Mouse (Mus musculus) midbrain, embryonic 16.5 days (tissue): ENCODE measurements around the gene Pik3r5. TPM values are rescaled to one million over a fixed set of nuclear protein-coding genes. Genes with fewer than 3 reads are reported as not detected.

Experiments
- ATAC-seq: fragments of 200-750 bp; cut with Nextera tagmentation; 2 replicates; pipeline ENCODE4 v1.8.0; 2017; ENCODE audit warnings: moderate TSS enrichment
- H3K27ac ChIP-seq: fragments of 300-500 bp; sonication (generic); 2 replicates; pipeline ENCODE4 v1.5.1; 2014; ENCODE audit warnings: mild to moderate bottlenecking, low read length, mixed read lengths
- H3K27me3 ChIP-seq: fragments of 300-500 bp; sonication (generic); 2 replicates; pipeline ENCODE4 v1.6.1; 2014; ENCODE audit warnings: low read depth, low read length, mixed read lengths; ENCODE audit not compliant: control insufficient read depth, insufficient read depth
- H3K36me3 ChIP-seq: fragments of 300-500 bp; sonication (generic); 2 replicates; pipeline ENCODE4 v1.6.1; 2014; ENCODE audit warnings: mild to moderate bottlenecking, low read length, moderate library complexity, mixed read lengths; ENCODE audit not compliant: control insufficient read depth, insufficient read depth
- H3K4me1 ChIP-seq: fragments of 300-500 bp; sonication (generic); 2 replicates; pipeline ENCODE4 v1.6.1; 2014; ENCODE audit warnings: mild to moderate bottlenecking, low read length, mixed read lengths; ENCODE audit not compliant: control insufficient read depth, insufficient read depth
- H3K4me2 ChIP-seq: fragments of 300-500 bp; sonication (generic); 2 replicates; pipeline ENCODE4 v1.6.1; 2014; ENCODE audit warnings: mild to moderate bottlenecking, low read length, mixed read lengths
- H3K4me3 ChIP-seq: fragments of 300-500 bp; sonication (generic); 2 replicates; pipeline ENCODE4 v1.5.1; 2014; ENCODE audit warnings: low read depth, mild to moderate bottlenecking, low read length, moderate library complexity, mixed read lengths
- H3K9ac ChIP-seq: fragments of 300-500 bp; sonication (generic); 2 replicates; pipeline ENCODE4 v1.6.1; 2014; ENCODE audit warnings: low read depth, low read length, mixed read lengths
- H3K9me3 ChIP-seq: fragments of 300-500 bp; sonication (generic); replicated peaks from 2 replicates; pipeline ENCODE4 v1.6.1; 2014; ENCODE audit warnings: mild to moderate bottlenecking, low read length, mixed read lengths; ENCODE audit not compliant: control insufficient read depth, poor library complexity, severe bottlenecking
- WGBS: fragments of 180-500 bp; shearing (Covaris S2); extraction: QIAGEN DNeasy Blood & Tissue Kit; methylation state at CpG from one replicate; pipeline ENCODE4 v1.1.7; 2014; 5-methylcytosine and 5-hydroxymethylcytosine counted together
- polyA plus RNA-seq: library from polyadenylated mRNA; unstranded; fragments of >200 nt; fragmentation: Nextera tagmentation; extraction: Ambion mirVana; gene quantifications from 2 replicates; pipeline ENCODE4 v1.2.1, GENCODE M21; 2015

Pik3r5 gene
- polyA plus RNA-seq, 1 experiment from 2014 or later, result 0.24 TPM

DNA sequence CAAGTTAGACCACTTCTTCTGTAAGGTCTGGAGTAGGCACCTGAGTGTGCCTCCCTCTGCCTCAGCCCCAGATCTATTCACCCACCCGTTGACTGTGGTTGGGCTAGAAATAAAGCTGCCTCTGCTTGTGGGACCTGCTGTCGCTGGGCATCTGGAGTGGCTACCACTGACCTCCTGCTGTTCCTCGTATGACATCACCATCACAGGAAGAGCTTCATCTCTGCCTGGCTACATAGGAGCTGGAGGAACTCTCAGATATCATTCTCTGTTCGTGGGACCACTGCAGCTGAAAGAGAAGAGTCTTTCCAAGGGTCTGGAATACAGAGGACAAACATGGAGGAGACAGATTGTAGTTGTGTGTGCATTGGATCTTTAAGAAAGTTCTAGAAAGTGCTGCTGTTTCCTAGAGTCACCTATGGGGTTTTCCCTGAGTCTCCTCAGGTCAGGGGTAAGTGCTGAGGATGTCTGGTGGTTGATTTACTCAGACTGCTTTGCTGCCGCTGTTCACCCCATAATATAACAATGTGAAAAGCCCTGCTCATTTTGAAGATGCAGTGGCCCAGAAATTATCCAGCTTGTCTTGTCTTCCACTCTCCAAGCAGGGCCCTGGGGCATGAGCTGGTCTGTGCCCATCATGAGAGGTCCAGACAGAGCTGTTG is 20.0 kb downstream of the Pik3r5 start:
- no peak overlapping the region for H3K4me2 ChIP-seq
- no peak overlapping the region for H3K27ac ChIP-seq
- no peak overlapping the region for H3K9ac ChIP-seq
- peaks cover 11% of the 10 kb centered on the region for H3K4me1 ChIP-seq
- no peaks in the 10 kb centered on the region for H3K27me3 ChIP-seq
- no peak for ATAC-seq
- no peaks in the 10 kb centered on the region for H3K36me3 ChIP-seq
- no peaks in the 10 kb centered on the region for H3K9me3 ChIP-seq
- WGBS, result 73% methylated on average over 5 of the region's 5 CpGs
- no peak overlapping the region for H3K4me3 ChIP-seq

DNA sequence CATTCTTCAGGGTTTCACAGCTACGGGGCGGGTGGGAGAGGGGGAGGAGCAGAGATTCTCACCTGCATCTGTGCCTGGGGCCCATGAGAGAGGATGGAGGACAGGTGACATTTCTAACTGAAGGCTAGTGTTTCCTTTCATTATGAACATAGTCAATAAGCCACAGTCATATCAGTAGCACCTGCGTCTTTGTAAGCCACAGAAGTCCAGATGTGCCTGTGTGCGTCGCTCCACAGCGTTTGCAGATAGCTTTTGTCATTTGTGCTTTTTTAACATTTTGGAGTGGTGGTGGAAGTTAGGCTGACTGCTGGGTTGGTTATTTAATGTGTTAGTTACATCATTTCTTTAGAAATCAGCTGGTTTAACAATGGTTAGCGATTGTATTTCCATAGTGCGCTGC is 20.8 kb downstream of the Pik3r5 start:
- Histone ChIP-seq H3K4me2 (no peak overlapping the region), H3K27ac (no peak overlapping the region), H3K4me1 (peaks cover 11% of the 10 kb centered on the region), H3K4me3 (no peak overlapping the region), H3K9ac (no peak overlapping the region), H3K9me3 (no peaks in the 10 kb centered on the region), H3K36me3 (no peaks in the 10 kb centered on the region), H3K27me3 (no peaks in the 10 kb centered on the region)
- WGBS, result 95% methylated on average over 8 of the region's 8 CpGs
- no peak for ATAC-seq

DNA sequence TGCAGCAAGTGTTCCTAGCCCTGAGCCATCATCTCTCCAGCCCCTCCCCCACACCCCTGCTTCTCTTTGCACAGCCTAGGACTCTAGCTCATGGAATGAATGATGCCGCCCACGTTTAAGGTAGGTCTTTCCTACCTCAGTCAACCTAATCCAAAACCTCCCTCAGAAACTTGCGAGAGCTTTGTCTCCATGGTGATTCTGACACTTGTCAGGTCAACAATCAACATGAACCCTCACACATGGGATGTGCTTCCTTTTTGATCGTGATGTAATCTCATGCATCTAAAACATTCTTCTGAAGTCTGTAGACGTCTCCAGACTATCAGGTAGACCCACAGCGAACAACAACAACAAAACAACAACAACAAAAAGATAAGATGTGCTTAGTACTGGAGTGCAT is 21.4 kb downstream of the Pik3r5 start:
- Histone ChIP-seq H3K9me3 (no peaks in the 10 kb centered on the region), H3K27me3 (no peaks in the 10 kb centered on the region), H3K4me2 (no peak overlapping the region), H3K4me1 (peaks cover 11% of the 10 kb centered on the region), H3K27ac (no peak overlapping the region), H3K9ac (no peak overlapping the region), H3K4me3 (no peak overlapping the region), H3K36me3 (no peaks in the 10 kb centered on the region)
- no peak for ATAC-seq
- 66% methylated on average over 6 of the region's 6 CpGs for WGBS

DNA sequence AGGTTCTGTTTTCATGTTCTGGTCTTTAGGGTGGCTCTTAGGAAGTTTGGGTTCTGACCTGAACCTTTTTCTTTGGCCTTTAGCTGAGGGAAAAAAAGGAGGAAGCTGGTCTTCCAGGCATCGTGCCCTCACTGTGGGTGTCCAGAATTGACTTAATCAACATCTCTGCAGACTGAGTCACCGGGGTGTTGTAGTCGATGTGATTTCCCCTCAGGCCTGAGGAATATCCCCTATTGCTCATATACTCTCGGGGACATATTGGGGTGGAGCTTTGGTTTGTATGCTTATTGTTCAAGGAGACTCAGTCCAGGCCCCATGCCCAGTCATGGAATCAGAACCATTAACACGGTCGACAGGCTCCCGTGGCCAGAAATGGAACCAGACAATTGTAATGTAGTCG is 26.2 kb downstream of the Pik3r5 start:
- H3K4me2 ChIP-seq, result no peak overlapping the region
- no peaks in the 10 kb centered on the region for H3K4me1 ChIP-seq
- no peaks in the 10 kb centered on the region for H3K27me3 ChIP-seq
- H3K27ac ChIP-seq, result no peak overlapping the region
- no peaks in the 10 kb centered on the region for H3K36me3 ChIP-seq
- no peak overlapping the region for H3K4me3 ChIP-seq
- WGBS, result 73% methylated on average over 8 of the region's 8 CpGs
- H3K9ac ChIP-seq, result no peak overlapping the region
- ATAC-seq, result no peak
- no peaks in the 10 kb centered on the region for H3K9me3 ChIP-seq

DNA sequence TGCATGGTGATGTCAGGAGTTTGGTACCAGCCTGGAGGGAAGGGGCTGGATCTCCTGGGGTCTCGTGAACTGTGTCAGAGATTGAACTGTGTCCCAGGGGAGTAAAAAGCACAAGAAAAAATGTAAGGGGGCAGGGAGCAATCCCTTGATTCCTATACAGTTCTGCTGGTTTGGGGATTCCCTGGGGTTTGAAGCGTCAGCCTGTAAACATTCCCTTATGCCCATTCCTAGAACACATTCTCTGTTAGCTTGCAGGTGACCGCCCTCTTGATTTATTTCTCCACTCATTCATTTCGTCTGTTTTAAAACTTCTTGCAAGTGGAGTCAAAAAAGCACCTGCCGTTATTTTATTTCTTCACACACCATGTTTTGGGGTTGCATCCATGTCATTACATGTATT is 27.1 kb downstream of the Pik3r5 start:
- ATAC-seq, result no peak
- Histone ChIP-seq H3K27ac (no peak overlapping the region), H3K36me3 (no peaks in the 10 kb centered on the region), H3K4me2 (no peak overlapping the region), H3K4me3 (no peak overlapping the region), H3K9ac (no peak overlapping the region), H3K4me1 (no peaks in the 10 kb centered on the region), H3K9me3 (no peaks in the 10 kb centered on the region), H3K27me3 (no peaks in the 10 kb centered on the region)
- 87% methylated on average over 5 of the region's 5 CpGs for WGBS

DNA sequence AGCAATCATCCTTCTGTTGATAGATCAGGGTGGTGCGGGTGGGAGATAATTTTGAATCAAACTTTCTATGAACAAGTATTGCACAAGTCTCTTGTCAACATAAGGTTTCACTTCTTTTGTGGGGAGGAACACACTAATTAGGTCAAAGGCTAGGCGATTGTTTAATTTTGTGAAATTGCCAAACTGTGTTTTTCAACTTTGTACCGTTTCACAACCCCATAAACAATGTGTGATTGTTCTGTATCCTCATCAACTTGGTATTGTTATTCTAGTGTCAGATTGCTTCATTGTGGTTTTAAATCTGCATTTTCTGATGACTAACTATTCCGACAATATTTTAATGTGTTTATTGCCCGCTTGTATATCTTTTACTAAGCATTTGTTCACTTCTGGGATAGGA is 27.6 kb downstream of the Pik3r5 start:
- no peaks in the 10 kb centered on the region for H3K9me3 ChIP-seq
- H3K9ac ChIP-seq, result no peak overlapping the region
- no peak overlapping the region for H3K4me2 ChIP-seq
- no peak for ATAC-seq
- no peak overlapping the region for H3K27ac ChIP-seq
- no peaks in the 10 kb centered on the region for H3K36me3 ChIP-seq
- no peaks in the 10 kb centered on the region for H3K4me1 ChIP-seq
- no peak overlapping the region for H3K4me3 ChIP-seq
- no peaks in the 10 kb centered on the region for H3K27me3 ChIP-seq
- 93% methylated on average over 5 of the region's 5 CpGs for WGBS

DNA sequence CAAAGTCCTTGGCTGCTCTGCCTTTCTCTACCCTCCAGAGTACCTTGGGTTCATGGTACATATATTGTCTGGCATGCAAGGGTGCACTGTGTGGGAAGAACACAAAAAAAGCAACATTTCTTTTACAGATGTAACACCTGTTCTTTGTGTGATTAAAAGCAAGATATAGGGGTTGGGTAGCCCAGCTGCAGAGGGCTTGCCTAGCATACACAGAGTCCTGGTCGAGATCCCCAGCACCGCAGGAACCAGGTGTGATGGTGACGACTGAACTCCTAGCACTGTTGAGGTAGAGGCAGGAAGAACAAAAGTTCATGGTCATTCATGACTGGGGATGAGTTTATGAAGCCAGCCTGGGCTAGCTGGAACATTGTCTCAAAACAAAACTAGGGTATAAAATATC is 30.8 kb downstream of the Pik3r5 start:
- H3K9me3 ChIP-seq, result no peaks in the 10 kb centered on the region
- no peaks in the 10 kb centered on the region for H3K4me1 ChIP-seq
- H3K27ac ChIP-seq, result no peak overlapping the region
- ATAC-seq, result no peak
- H3K4me2 ChIP-seq, result no peak overlapping the region
- 92% methylated on average over 3 of the region's 3 CpGs for WGBS
- H3K4me3 ChIP-seq, result no peak overlapping the region
- H3K9ac ChIP-seq, result no peak overlapping the region
- H3K27me3 ChIP-seq, result no peaks in the 10 kb centered on the region
- H3K36me3 ChIP-seq, result no peaks in the 10 kb centered on the region

DNA sequence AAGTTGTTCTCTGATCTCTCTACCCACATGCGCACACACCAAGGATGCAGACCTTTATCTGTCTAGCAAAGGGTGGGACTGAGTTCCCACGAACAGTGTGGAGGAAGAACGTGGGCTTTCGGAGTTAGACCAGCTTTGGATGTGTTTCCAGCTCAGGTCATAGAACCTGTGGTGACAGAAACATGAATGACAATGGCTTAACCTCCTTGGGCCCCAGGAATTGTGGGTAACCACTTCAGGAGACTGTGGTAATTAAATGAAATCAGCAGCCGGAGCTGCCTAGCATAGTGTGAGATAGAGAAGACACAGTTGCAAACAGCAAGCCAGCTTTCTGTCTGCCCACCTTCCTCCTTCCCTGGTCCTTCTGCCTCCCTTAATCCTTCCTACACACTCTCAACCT is 32.3 kb downstream of the Pik3r5 start:
- no peaks in the 10 kb centered on the region for H3K9me3 ChIP-seq
- 86% methylated on average over 5 of the region's 5 CpGs for WGBS
- H3K27ac ChIP-seq, result no peak overlapping the region
- H3K4me2 ChIP-seq, result no peak overlapping the region
- no peak overlapping the region for H3K4me3 ChIP-seq
- H3K36me3 ChIP-seq, result no peaks in the 10 kb centered on the region
- no peaks in the 10 kb centered on the region for H3K27me3 ChIP-seq
- H3K4me1 ChIP-seq, result no peaks in the 10 kb centered on the region
- H3K9ac ChIP-seq, result no peak overlapping the region
- ATAC-seq, result no peak

DNA sequence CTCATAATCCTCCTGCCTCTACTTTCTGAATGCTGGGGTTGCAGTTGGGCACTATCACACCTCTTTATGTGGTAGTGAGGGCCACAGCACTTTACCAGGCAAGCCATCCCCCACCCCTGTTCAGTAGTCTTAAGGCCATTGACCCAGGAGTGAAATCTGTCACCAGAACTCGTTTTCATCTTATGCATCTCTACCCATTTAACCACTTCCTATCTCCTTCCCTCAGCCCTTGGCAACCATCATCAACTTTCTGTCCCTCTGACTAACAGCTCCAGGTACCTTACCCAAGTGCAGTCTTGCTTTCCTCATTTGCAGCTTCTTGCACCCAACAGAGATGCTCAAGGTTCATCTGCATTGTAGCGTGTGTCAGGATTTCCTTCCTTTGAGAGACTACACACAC is 33.2 kb downstream of the Pik3r5 start:
- no peak overlapping the region for H3K4me2 ChIP-seq
- no peak overlapping the region for H3K27ac ChIP-seq
- H3K4me1 ChIP-seq, result no peaks in the 10 kb centered on the region
- H3K27me3 ChIP-seq, result no peaks in the 10 kb centered on the region
- 81% methylated on average over 2 of the region's 2 CpGs for WGBS
- H3K4me3 ChIP-seq, result no peak overlapping the region
- no peak for ATAC-seq
- H3K9me3 ChIP-seq, result no peaks in the 10 kb centered on the region
- H3K9ac ChIP-seq, result no peak overlapping the region
- no peaks in the 10 kb centered on the region for H3K36me3 ChIP-seq
